Mouse (Mus musculus): Measurements from ENCODE around the gene Prss40. TPM values are rescaled to one million over a fixed set of nuclear protein-coding genes. Genes with fewer than 3 reads are reported as not detected.
"Not testable (repeated sequence)": the region's sequence is repeated elsewhere in the genome, so short reads cannot be mapped to it uniquely, and the experiment has no call there.

Gene Prss40
- polyA plus RNA-seq, 1 experiment = not detected

GRCm38 (mm10) chr1:34564383-34565045 lies 3.8 kb upstream of the Prss40 start:
- TF ChIP-seq GATA1 (IDR thresholded peaks at IDR 0.05; ENCODE audit: low read length) = no peak

- TF ChIP-seq GATA1 (IDR thresholded peaks at IDR 0.05; ENCODE audit: low read length) = no peak
Measured at GRCm38 (mm10) chr1:34554275-34554674, 6.5 kb downstream of the Prss40 start.

- TF ChIP-seq GATA1 (IDR thresholded peaks at IDR 0.05; ENCODE audit: low read length) = no peak
Measured at GRCm38 (mm10) chr1:34553690-34554089, 7.1 kb downstream of the Prss40 start.

- TF ChIP-seq GATA1 (IDR thresholded peaks at IDR 0.05; ENCODE audit: low read length) = no peak
Measured at GRCm38 (mm10) chr1:34547074-34547473, 13.7 kb downstream of the Prss40 start.

- no peak for TF ChIP-seq GATA1 (IDR thresholded peaks at IDR 0.05; ENCODE audit: low read length)
Measured at GRCm38 (mm10) chr1:34536767-34537485, 23.8 kb downstream of the Prss40 start.

- TF ChIP-seq GATA1 (IDR thresholded peaks at IDR 0.05; ENCODE audit: low read length) = no peak
Measured at GRCm38 (mm10) chr1:34536291-34536766, 24.4 kb downstream of the Prss40 start.

GRCm38 (mm10) chr1:34535043-34535698 lies 25.6 kb downstream of the Prss40 start, which contains the start of gene Cfc1:
Gene Cfc1, plus strand, starts transcription at chr1:34535648.
- not testable (repeated sequence) for TF ChIP-seq GATA1 (IDR thresholded peaks at IDR 0.05; ENCODE audit: low read length)

GRCm38 (mm10) chr1:34523647-34524046 lies 37.1 kb downstream of the Prss40 start:
- TF ChIP-seq GATA1 (IDR thresholded peaks at IDR 0.05; ENCODE audit: low read length) = no peak

GRCm38 (mm10) chr1:34522850-34523244 lies 37.9 kb downstream of the Prss40 start:
- no peak for TF ChIP-seq GATA1 (IDR thresholded peaks at IDR 0.05; ENCODE audit: low read length)

- TF ChIP-seq GATA1 (IDR thresholded peaks at IDR 0.05; ENCODE audit: low read length) = no peak
Measured at GRCm38 (mm10) chr1:34522205-34522849, 38.4 kb downstream of the Prss40 start.

- TF ChIP-seq GATA1 (IDR thresholded peaks at IDR 0.05; ENCODE audit: low read length) = no peak
Measured at GRCm38 (mm10) chr1:34518259-34518658, 42.5 kb downstream of the Prss40 start.

- no peak for TF ChIP-seq GATA1 (IDR thresholded peaks at IDR 0.05; ENCODE audit: low read length)
Measured at GRCm38 (mm10) chr1:34516595-34516994, 44.1 kb downstream of the Prss40 start.

- TF ChIP-seq GATA1 (IDR thresholded peaks at IDR 0.05; ENCODE audit: low read length) = no peak
Measured at GRCm38 (mm10) chr1:34513068-34513467, 47.7 kb downstream of the Prss40 start.

- TF ChIP-seq GATA1 (IDR thresholded peaks at IDR 0.05; ENCODE audit: low read length) = no peak
Measured at GRCm38 (mm10) chr1:34511027-34511426, 49.7 kb downstream of the Prss40 start.

- no peak for TF ChIP-seq GATA1 (IDR thresholded peaks at IDR 0.05; ENCODE audit: low read length)
Measured at GRCm38 (mm10) chr1:34510575-34510981, 50.2 kb downstream of the Prss40 start.

- no peak for TF ChIP-seq GATA1 (IDR thresholded peaks at IDR 0.05; ENCODE audit: low read length)
Measured at GRCm38 (mm10) chr1:34507986-34508385, 52.8 kb downstream of the Prss40 start.
